Mouse (Mus musculus) heart, postnatal 14 days (tissue): ENCODE measurements around the gene Fam107a. TPM values are rescaled to one million over a fixed set of nuclear protein-coding genes. Genes with fewer than 3 reads are reported as not detected.

Source experiments
- DNase-seq, 2 experiments: peaks; one replicate each; pipeline ENCODE4 v3.0.0; 2021 to 2022
- intact Hi-C: fragments of 180-260 bp; cut with DNase I; formaldehyde crosslinking; loops from one replicate; pipeline ENCODE4 v1.15.1; 2025
- total RNA-seq, 2 experiments: library from RNA; stranded (reverse); gene quantifications; 2 replicates each; pipeline ENCODE4 v1.2.3; 2021

Gene Fam107a
- total RNA-seq, 2 experiments from 2014 or later = 14.3 to 15.0 TPM

DNA sequence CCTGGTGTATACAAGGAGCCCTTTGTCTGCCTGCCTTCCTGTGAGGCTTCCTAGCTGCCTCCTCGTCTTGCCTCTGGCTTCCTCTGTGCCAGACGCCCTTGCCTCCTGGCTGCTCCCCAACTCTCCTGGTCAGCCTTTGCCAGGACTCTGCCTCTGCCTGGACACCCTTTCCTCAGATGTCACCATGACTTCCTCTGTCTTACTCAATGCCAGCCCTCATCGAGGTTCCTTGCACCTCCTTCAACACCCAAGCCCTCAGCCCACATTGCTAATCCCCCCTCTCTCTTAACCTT is 59.5 kb downstream of the Fam107a start:
- intact Hi-C loops = loop anchor here (5.0 to 10.0 kb wide), 2 partner anchors 161 to 293 kb away; partner anchors contain the start of gene Pxk
- no peak for DNase-seq

DNA sequence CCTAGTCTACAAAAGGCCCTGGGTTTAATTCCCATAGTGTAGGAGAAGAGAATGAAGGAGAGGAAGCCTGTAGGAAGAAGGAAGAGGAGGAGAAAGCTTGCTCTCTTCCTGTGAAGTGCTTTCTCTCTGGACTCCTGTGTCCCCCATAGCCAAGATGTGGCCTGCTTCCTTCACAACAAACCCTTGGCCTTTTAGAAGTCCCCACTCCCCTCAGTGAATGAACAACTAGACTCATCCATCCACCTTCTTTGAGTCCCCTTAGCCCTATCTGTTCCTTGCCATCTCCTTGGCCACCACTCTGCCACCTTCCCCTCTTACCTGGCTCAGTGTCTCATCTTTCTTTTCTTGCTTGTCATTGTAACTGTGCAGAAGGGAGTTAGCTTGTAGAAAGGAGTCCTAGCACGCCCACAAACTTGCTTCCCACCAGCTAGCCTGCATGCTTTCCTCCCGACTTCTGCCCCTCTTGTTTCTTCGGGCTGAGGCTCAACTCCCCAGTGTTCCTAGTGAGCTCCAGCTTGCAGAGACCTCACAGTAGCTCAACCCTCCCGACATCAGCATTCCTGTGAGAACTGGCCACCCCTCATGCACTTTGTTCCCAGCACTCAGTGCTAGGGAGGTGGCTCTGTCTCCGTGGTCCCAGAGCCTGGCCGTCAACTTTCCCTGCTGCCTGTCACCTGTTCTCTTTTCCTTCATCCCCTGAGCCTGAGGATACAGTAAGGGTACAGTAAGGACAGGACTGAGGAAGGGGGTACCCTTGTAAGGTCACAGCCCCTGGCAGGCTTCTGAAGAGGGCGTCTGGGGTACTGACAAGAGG is 60.1 kb downstream of the Fam107a start:
- intact Hi-C loops = loop anchor here (5.0 to 10.0 kb wide), 2 partner anchors 160 to 293 kb away; partner anchors contain the start of gene Pxk

DNA sequence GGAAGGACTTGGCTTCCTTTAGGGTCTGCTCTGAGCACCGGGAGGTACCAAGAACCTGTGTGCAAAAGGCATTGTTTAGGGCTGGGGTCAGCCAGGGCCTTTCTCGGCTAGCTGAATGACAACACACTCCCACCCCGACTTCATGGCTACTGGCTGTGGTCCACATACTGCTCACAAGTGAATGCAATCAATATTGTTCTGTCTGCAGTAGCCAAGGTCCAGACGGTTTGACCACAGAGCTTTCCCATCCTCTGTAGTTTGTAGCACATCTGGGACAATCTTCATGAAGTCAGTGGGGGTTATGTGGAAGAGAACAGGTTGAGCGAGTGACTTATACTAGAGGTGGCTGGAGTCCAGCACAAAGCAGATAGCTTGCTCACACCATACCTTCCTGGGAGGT is 60.9 kb downstream of the Fam107a start:
- intact Hi-C loops = loop anchor here (5.0 to 10.0 kb wide), 2 partner anchors 160 to 292 kb away; partner anchors contain the start of gene Pxk
- no peak for DNase-seq

More for the DNA sequence above, 60.1 kb downstream of the Fam107a start:
- no peak for DNase-seq

DNA sequence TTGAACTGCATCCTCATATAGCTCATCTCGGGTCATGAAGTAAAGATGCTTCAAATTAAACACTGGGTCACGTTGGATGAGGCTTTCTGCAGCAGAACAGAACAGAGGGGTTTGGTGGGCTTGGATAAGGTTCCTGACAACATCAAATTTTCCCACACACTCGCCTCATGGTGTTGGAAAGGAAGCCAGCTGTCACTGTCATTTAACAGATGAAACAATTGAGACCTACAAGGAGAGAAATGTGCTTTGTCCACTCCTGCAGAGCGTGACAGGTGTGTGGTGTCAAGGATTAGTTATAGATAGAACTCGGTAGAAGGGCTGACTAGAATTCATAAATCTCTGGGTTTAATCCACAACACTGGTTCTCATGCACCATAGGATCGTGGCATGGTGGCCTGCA is 61.8 kb downstream of the Fam107a start:
- intact Hi-C loops = loop anchor here (5.0 to 10.0 kb wide), 2 partner anchors 159 to 291 kb away; partner anchors contain the start of gene Pxk

DNA sequence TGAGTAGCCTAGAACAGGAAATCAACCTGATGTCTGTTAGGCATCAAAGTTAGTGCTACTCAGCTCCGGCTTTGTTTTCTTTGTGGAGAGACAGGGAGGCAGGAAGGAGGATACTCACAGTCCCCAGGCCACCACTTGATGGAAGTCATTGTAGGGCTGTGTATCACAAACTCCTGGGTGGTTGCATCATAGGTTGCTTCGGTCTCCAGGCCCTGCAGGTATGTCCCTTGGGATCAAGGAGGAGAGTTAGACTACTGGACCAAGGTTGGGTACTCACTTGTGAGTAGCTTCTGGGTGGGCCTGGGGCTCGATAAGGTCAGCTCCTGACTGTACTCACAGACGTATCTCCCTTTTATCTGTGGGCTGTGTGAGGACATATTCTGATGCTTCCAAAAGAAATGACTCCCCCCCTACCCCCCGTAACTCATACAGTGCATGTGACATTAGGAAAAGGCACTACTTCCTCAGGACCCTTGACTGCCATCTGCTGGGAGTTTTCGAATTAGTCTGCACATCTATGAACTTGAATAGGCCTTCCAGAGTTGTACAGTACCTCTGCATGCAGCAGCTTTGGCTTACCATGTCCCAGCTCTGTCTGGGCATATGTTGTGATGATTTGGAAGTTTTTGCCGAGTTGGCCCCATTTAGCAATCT is 62.6 kb downstream of the Fam107a start:
- intact Hi-C loops = loop anchor here (5.0 to 10.0 kb wide), 2 partner anchors 158 to 290 kb away; partner anchors contain the start of gene Pxk
- DNase-seq = peak; percentile 59 to 80

More for the DNA sequence above, 61.8 kb downstream of the Fam107a start:
- no peak for DNase-seq

DNA sequence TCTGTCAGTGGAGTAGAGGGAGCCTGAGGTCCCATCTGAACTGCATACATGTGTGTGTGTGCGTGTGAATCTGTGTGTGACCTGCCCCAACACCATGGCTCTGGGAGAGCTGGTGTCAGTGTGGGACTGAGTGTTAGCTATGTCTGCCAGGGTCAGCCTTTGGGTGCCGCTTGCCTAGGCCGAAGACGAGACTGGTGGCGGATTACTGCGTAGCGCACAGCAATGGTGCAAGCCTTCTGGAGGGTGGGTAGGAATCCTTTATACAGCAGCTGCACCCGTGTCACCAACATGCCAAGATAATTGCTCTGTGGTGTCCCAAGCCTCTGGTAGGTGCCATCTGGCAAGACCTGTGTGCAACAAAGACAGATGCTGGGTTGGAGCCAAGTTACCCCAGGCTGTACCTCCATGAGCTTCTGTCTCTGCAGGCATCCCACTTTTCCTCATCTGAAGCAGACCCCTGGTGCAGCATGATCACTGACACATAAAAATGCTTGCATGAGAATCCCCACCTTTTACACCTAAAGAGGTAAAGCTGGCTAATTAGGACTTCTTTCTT is 66.4 kb downstream of the Fam107a start:
- intact Hi-C loops = loop anchor here (10.0 kb wide), 1 partner anchor 287 kb away; no protein-coding TSS in a partner anchor
- no peak for DNase-seq

DNA sequence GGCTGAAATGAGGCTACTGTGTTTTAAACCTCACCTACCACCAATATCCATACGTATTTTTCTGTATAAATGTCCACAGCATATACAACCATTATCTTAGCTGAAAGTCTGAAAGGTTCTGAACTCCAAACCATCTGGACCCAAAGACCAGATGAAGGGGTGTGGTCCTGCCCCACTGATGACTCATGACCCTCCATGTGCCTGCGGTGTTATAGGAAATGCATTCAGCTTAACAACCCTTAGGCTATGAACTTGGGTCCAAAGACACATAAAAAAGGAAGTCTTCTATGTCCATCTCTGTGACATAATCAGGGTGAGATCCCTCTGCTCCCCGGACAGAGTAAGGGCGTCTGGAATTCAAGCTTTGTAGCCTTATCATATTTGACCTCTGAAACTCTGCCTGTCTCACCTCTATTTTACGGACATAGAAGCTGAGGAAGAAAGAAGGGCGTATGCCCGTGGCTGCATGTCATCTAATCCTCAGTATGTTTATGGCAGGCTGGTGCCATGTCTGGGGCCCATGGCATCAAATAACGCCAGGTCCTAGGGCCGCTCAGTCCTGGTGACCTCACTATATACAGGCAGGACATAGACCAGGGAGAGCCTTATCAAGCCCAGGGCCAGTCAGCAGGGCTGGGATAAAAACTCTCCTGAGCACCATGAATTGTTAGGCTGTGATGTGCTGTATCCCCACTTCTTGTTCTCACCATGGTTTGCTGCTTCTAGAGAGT is 67.5 kb downstream of the Fam107a start:
- intact Hi-C loops = loop anchor here (10.0 kb wide), 1 partner anchor 286 kb away; no protein-coding TSS in a partner anchor
- no peak for DNase-seq

DNA sequence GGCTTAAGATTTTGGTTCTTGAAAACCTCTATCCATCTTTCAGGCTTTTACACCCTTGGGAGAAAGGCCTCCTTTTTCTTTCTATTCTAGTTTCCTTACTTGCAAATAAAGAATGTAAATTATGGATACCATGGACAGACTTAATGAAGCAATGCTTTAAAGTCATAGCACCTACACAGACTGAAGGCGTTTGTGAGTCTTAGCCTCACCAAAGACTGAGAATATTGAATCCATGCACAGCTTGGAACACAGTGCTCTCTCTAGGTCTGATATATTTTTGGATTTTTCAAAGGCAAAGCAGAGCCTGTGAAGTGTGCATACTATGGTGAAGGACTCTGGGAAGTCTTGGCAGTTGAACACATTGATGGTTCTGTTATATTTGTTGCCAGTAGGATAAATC is 68.6 kb downstream of the Fam107a start:
- no peak for DNase-seq
- intact Hi-C loops = no loop called here

DNA sequence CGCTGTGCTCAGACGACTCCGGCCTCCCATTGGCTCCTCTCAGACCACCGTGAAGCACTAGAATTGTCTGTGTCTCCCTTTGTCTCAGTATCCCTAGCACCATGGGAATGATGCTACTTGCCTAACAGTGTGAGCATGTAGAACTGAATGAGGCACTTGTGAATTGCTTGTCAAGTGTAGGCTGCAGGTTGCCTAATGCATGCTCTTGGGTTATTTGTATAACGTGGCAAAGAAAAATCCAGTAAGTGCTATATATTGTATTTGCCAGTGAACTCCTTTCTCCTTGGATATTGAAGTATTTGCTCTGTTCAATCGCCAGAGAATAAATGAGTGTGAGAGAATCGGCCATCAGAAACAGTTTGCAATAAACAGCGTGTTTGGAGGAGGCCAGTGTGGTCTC is 70.9 kb downstream of the Fam107a start:
- intact Hi-C loops = no loop called here
- no peak for DNase-seq

Other genes starting within 250 kb of the Fam107a start
- 10 to 100 TPM; 25.5 to 28.5 TPM for gene Rpp14, start 237.7 kb downstream of the Fam107a start, total RNA-seq
- 10 to 100 TPM; 20.6 to 24.4 TPM for gene Pxk, start 219.8 kb downstream of the Fam107a start, total RNA-seq
- 100 to 1,000 TPM; 886 to 904 TPM for gene Pdhb, start 145.0 kb downstream of the Fam107a start, total RNA-seq
- 10 to 100 TPM; 10.6 to 11.0 TPM for gene Kctd6, start 103.9 kb downstream of the Fam107a start, total RNA-seq
- under 1 TPM in 1 of 2 experiments, not detected in 1; 0.48 TPM for gene Acox2, start 58.7 kb downstream of the Fam107a start, total RNA-seq
- gene Oit1, start 60.7 kb upstream of the Fam107a start, total RNA-seq = not detected